Mouse (Mus musculus): ENCODE data around the gene Adcy6. TPM values are rescaled to one million over a fixed set of nuclear protein-coding genes. Genes with fewer than 3 reads are reported as not detected.

Gene Adcy6
- polyA plus RNA-seq (2012; rRNA removed): 55.9 and 89.2 TPM in 2 replicates

GRCm38 (mm10) chr15:98609331-98610130 is at the start of gene Adcy6:
Adcy6 (minus strand) TSS chr15:98610076.
- peaks cover 9% of the 10 kb centered on the region for H3K4me1 ChIP-seq (ENCODE audit: control insufficient read depth, insufficient read depth, insufficient read length, low read length)
- H3K36me3 ChIP-seq (ENCODE audit: control insufficient read depth, insufficient read depth, low read length): peaks cover 2% of the 10 kb centered on the region; the same call in 1 of the 2 replicates
- H3K27me3 ChIP-seq (ENCODE audit: control insufficient read depth, insufficient read depth, low read length): no peaks in the 10 kb centered on the region
- H3K4me3 ChIP-seq (ENCODE audit: low read depth, low read length): peak within 1 kb of the TSS; percentile 87
- peak within 1 kb of the TSS; percentile 80 for H3K27ac ChIP-seq (ENCODE audit: insufficient read depth, low read depth, low read length)
- no peak for TF ChIP-seq POLR2A (IDR thresholded peaks at IDR 0.05; ENCODE audit: low read depth, low read length)
- TF ChIP-seq CTCF (IDR thresholded peaks at IDR 0.05; ENCODE audit: extremely low read depth, insufficient read length, insufficient replicate concordance, low read depth, low read length): no peak
- 1% methylated on average over 65 of the region's 75 CpGs for WGBS

GRCm38 (mm10) chr15:98656982-98657751 is 47.3 kb upstream of the Adcy6 start:
- 79% methylated on average over 15 of the region's 15 CpGs for WGBS
- H3K4me1 ChIP-seq (ENCODE audit: control insufficient read depth, insufficient read depth, insufficient read length, low read length): no peaks in the 10 kb centered on the region
- TF ChIP-seq CTCF (IDR thresholded peaks at IDR 0.05; ENCODE audit: extremely low read depth, insufficient read length, insufficient replicate concordance, low read depth, low read length): no peak
- no peak for TF ChIP-seq POLR2A (IDR thresholded peaks at IDR 0.05; ENCODE audit: low read depth, low read length)
- H3K27me3 ChIP-seq (ENCODE audit: control insufficient read depth, insufficient read depth, low read length): no peaks in the 10 kb centered on the region
- peaks cover 57% of the 10 kb centered on the region for H3K36me3 ChIP-seq (ENCODE audit: control insufficient read depth, insufficient read depth, low read length)
- no peak overlapping the region for H3K27ac ChIP-seq (ENCODE audit: insufficient read depth, low read depth, low read length)
- H3K4me3 ChIP-seq (ENCODE audit: low read depth, low read length): no peak overlapping the region

- 94% methylated on average over 8 of the region's 8 CpGs for WGBS
- TF ChIP-seq POLR2A (IDR thresholded peaks at IDR 0.05; ENCODE audit: low read depth, low read length) (no peak), CTCF (IDR thresholded peaks at IDR 0.05; ENCODE audit: extremely low read depth, insufficient read length, insufficient replicate concordance, low read depth, low read length) (no peak)
- Histone ChIP-seq H3K27ac (ENCODE audit: insufficient read depth, low read depth, low read length) (no peak overlapping the region), H3K36me3 (ENCODE audit: control insufficient read depth, insufficient read depth, low read length) (peaks cover 83% of the 10 kb centered on the region), H3K4me1 (ENCODE audit: control insufficient read depth, insufficient read depth, insufficient read length, low read length) (no peaks in the 10 kb centered on the region), H3K4me3 (ENCODE audit: low read depth, low read length) (no peak overlapping the region), H3K27me3 (ENCODE audit: control insufficient read depth, insufficient read depth, low read length) (no peaks in the 10 kb centered on the region)
Observed at GRCm38 (mm10) chr15:98652174-98652573, 42.3 kb upstream of the Adcy6 start.

GRCm38 (mm10) chr15:98651431-98651830 is 41.6 kb upstream of the Adcy6 start:
- TF ChIP-seq POLR2A (IDR thresholded peaks at IDR 0.05; ENCODE audit: low read depth, low read length) (no peak), CTCF (IDR thresholded peaks at IDR 0.05; ENCODE audit: extremely low read depth, insufficient read length, insufficient replicate concordance, low read depth, low read length) (no peak)
- Histone ChIP-seq H3K27me3 (ENCODE audit: control insufficient read depth, insufficient read depth, low read length) (no peaks in the 10 kb centered on the region), H3K36me3 (ENCODE audit: control insufficient read depth, insufficient read depth, low read length) (peaks cover 82% of the 10 kb centered on the region), H3K4me3 (ENCODE audit: low read depth, low read length) (no peak overlapping the region), H3K27ac (ENCODE audit: insufficient read depth, low read depth, low read length) (no peak overlapping the region), H3K4me1 (ENCODE audit: control insufficient read depth, insufficient read depth, insufficient read length, low read length) (no peaks in the 10 kb centered on the region)
- 94% methylated on average over 15 of the region's 15 CpGs for WGBS

- TF ChIP-seq CTCF (IDR thresholded peaks at IDR 0.05; ENCODE audit: extremely low read depth, insufficient read length, insufficient replicate concordance, low read depth, low read length): no peak
- TF ChIP-seq POLR2A (IDR thresholded peaks at IDR 0.05; ENCODE audit: low read depth, low read length): no peak
- peaks cover 74% of the 10 kb centered on the region for H3K36me3 ChIP-seq (ENCODE audit: control insufficient read depth, insufficient read depth, low read length)
- no peak overlapping the region for H3K27ac ChIP-seq (ENCODE audit: insufficient read depth, low read depth, low read length)
- H3K27me3 ChIP-seq (ENCODE audit: control insufficient read depth, insufficient read depth, low read length): no peaks in the 10 kb centered on the region
- H3K4me3 ChIP-seq (ENCODE audit: low read depth, low read length): no peak overlapping the region
- H3K4me1 ChIP-seq (ENCODE audit: control insufficient read depth, insufficient read depth, insufficient read length, low read length): peaks cover 5% of the 10 kb centered on the region
- WGBS: 94% methylated on average over 3 of the region's 3 CpGs
Observed at GRCm38 (mm10) chr15:98648071-98648470, 38.2 kb upstream of the Adcy6 start.

- 93% methylated on average over 10 of the region's 10 CpGs for WGBS
- no peaks in the 10 kb centered on the region for H3K27me3 ChIP-seq (ENCODE audit: control insufficient read depth, insufficient read depth, low read length)
- H3K27ac ChIP-seq (ENCODE audit: insufficient read depth, low read depth, low read length): no peak overlapping the region
- no peak for TF ChIP-seq CTCF (IDR thresholded peaks at IDR 0.05; ENCODE audit: extremely low read depth, insufficient read length, insufficient replicate concordance, low read depth, low read length)
- no peak for TF ChIP-seq POLR2A (IDR thresholded peaks at IDR 0.05; ENCODE audit: low read depth, low read length)
- H3K4me1 ChIP-seq (ENCODE audit: control insufficient read depth, insufficient read depth, insufficient read length, low read length): peaks cover 5% of the 10 kb centered on the region
- H3K4me3 ChIP-seq (ENCODE audit: low read depth, low read length): no peak overlapping the region
- peaks cover 67% of the 10 kb centered on the region for H3K36me3 ChIP-seq (ENCODE audit: control insufficient read depth, insufficient read depth, low read length)
Observed at GRCm38 (mm10) chr15:98647308-98647707, 37.4 kb upstream of the Adcy6 start.

GRCm38 (mm10) chr15:98646737-98647136 is 36.9 kb upstream of the Adcy6 start:
- 83% methylated on average over 8 of the region's 8 CpGs for WGBS
- Histone ChIP-seq H3K27me3 (ENCODE audit: control insufficient read depth, insufficient read depth, low read length) (no peaks in the 10 kb centered on the region), H3K4me3 (ENCODE audit: low read depth, low read length) (no peak overlapping the region), H3K4me1 (ENCODE audit: control insufficient read depth, insufficient read depth, insufficient read length, low read length) (peaks cover 5% of the 10 kb centered on the region), H3K27ac (ENCODE audit: insufficient read depth, low read depth, low read length) (no peak overlapping the region), H3K36me3 (ENCODE audit: control insufficient read depth, insufficient read depth, low read length) (peaks cover 62% of the 10 kb centered on the region)
- TF ChIP-seq CTCF (IDR thresholded peaks at IDR 0.05; ENCODE audit: extremely low read depth, insufficient read length, insufficient replicate concordance, low read depth, low read length): no peak
- TF ChIP-seq POLR2A (IDR thresholded peaks at IDR 0.05; ENCODE audit: low read depth, low read length): no peak

All from small intestine, adult 2 months (tissue).